Mouse (Mus musculus) ovary, adult 2 months (tissue): ENCODE results near the gene Pla2g6. TPM values are rescaled to one million over a fixed set of nuclear protein-coding genes. Genes with fewer than 3 reads are reported as not detected.

Experiments
- polyA plus RNA-seq: library from polyadenylated mRNA; depleted of rRNA; stranded (reverse); fragments of >200 nt; gene quantifications from 2 replicates; pipeline ENCODE4 v1.2.3, GENCODE M21; 2012; rRNA removed

Gene Pla2g6
- polyA plus RNA-seq = 64.3 and 68.4 TPM in 2 replicates

DNA sequence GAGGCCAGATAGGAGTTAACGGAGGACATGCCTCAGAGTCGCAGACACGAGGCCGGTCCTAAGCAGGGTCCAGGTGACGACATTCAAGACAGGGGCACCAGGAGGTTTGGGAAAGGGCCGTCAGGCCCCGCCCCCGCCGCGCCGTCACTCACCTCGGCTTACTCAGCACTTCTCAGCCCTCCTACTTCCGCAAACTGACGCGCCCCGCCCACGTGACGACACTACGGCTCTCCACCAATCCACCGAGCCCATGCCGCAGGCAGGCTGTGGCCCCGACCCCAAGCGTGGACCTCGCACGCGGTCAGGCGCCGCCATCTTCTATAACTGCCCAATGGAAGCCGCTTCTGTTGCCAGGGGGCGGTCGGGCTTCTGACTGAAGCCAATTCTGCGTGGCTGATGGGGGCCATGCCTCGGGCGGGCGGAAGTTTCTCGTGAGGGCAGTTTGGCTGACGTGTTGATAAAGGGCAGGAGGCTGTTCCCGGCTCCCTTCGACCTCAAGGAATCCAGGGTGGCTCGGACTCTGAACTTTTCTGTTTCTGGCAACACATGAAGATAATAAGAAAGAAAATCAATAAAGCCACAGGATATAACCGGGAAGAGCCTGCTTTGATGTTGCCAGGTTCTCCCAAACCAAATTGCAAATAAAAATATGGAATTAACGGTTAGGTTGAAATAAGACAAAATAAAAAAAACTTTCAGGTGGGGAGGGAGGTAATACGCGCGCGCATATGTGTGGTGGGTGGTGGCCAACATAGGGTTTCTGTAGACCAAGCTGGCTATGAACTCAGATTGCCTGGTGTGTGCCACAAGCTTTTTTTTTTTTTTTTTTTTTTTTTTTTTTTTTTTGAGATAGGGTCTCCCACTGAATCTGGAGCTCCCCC, at the start of gene Pla2g6:
Gene Pla2g6, minus strand, starts transcription at position 333 of the 881 bp plus-strand sequence.

DNA sequence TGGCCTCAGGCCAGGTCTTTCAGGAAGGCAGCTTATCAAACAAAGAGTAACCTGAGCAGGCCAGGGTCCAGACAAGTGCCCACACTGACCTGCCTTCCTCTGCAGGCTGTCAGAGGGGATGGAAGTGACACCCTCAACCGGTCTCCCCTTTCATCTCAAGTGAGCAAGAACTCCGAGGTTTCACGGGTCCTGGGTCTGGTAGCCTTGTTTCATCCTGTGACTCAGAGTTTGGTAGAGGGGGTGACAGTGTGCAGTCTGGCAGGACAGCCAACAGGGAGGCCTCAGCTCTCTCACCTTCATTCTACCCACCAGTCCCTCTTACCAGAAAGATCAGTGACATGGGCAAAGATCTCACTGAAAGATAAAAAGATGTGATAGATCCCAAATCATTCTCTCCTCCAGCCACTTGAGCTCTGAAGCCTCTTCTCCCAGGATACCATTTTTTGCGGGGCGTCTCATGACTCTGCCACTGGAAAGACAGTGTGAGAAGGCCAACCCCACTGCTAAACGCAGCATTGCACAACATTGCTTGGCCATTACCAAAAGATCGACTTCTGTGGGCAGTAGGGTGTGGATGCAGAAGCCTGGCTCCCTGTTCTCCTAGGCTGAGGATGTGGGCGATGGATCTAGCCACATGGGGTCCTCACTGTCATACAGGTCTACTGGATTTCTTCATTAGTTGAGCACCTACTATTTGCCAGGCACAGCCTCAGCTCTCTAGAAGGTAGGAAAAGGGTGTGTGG, 18.0 kb upstream of the Pla2g6 start, which contains the start of gene Maff:
Gene Maff, plus strand, starts transcription at position 571 of the 743 bp plus-strand sequence.

GRCm38 (mm10) chr15:79285399-79285798, 42.8 kb downstream of the Pla2g6 start, which contains the start of gene Baiap2l2:
Gene Baiap2l2, minus strand, starts transcription at chr15:79285537.

GRCm38 (mm10) chr15:79254661-79255060, 73.5 kb downstream of the Pla2g6 start, which contains the start of gene Slc16a8:
Gene Slc16a8, minus strand, starts transcription at chr15:79254761.

Other genes with a start within 250 kb of the Pla2g6 start
- 46.7 and 50.8 TPM in 2 replicates for gene Micall1, start 219.5 kb downstream of the Pla2g6 start, polyA plus RNA-seq
- gene Polr2f, start 187.4 kb downstream of the Pla2g6 start, polyA plus RNA-seq = 46.6 and 52.7 TPM in 2 replicates
- gene 1700088E04Rik, start 187.1 kb downstream of the Pla2g6 start, polyA plus RNA-seq = 14.3 and 22.3 TPM in 2 replicates
- 0.70 and 1.3 TPM in 2 replicates for gene Sox10, start 163.2 kb downstream of the Pla2g6 start, polyA plus RNA-seq
- gene Pick1, start 99.2 kb downstream of the Pla2g6 start, polyA plus RNA-seq = 36.5 and 39.2 TPM in 2 replicates
- gene Gm49486, start 99.0 kb downstream of the Pla2g6 start, polyA plus RNA-seq = 0.23 TPM in 1 of 2 replicates, not detected in the other
- gene Slc16a8, start 73.6 kb downstream of the Pla2g6 start, polyA plus RNA-seq = 0.11 and 0.70 TPM in 2 replicates
- gene Baiap2l2, start 42.9 kb downstream of the Pla2g6 start, polyA plus RNA-seq = 7.3 and 9.0 TPM in 2 replicates
- gene Maff, start 18.2 kb upstream of the Pla2g6 start, polyA plus RNA-seq = 8.4 and 16.0 TPM in 2 replicates
- gene Tmem184b, start 75.2 kb upstream of the Pla2g6 start, polyA plus RNA-seq = 184 and 197 TPM in 2 replicates
- gene Csnk1e, start 127.2 kb upstream of the Pla2g6 start, polyA plus RNA-seq = 70.4 and 118 TPM in 2 replicates
- gene Kcnj4, start 176.9 kb upstream of the Pla2g6 start, polyA plus RNA-seq = 0.26 and 0.33 TPM in 2 replicates
- 37.3 and 39.4 TPM in 2 replicates for gene Kdelr3, start 188.0 kb upstream of the Pla2g6 start, polyA plus RNA-seq
- 403 and 414 TPM in 2 replicates for gene Ddx17, start 218.4 kb upstream of the Pla2g6 start, polyA plus RNA-seq